Mouse (Mus musculus) liver, adult 2 months (tissue): ENCODE data around the gene Fam209.

Experiments
- CTCF ChIP-seq: fragments of 200-500 bp; IDR thresholded peaks from 2 replicates; pipeline ENCODE4 v1.5.1; 2011; ENCODE audit warnings: low read depth, low read length, control low read depth
- POLR2A ChIP-seq: fragments of 200-500 bp; IDR thresholded peaks from 2 replicates; pipeline ENCODE4 v1.6.1; 2011; ENCODE audit warnings: low read length, control low read depth; ENCODE audit not compliant: insufficient read depth; ENCODE audit errors: extremely low read depth

GRCm38 (mm10) chr2:172458496-172458895 lies 13.8 kb upstream of the Fam209 start, which contains the start of gene Gcnt7:
- TF ChIP-seq CTCF = no peak
- TF ChIP-seq POLR2A = no peak
